Mouse (Mus musculus): ENCODE measurements around the gene Rgp1.

The Rgp1 gene

GRCm38 (mm10) chr4:43598650-43599380 lies 20.3 kb downstream of the Rgp1 start:
- DNase-seq = no peak

- DNase-seq = no peak
These were observed 21.9 kb downstream of the Rgp1 start for GRCm38 (mm10) chr4:43600195-43600934.

GRCm38 (mm10) chr4:43604099-43604498 lies 25.6 kb downstream of the Rgp1 start:
- DNase-seq = no peak

GRCm38 (mm10) chr4:43604751-43605685 lies 26.5 kb downstream of the Rgp1 start:
- no peak for DNase-seq

- no peak for DNase-seq
These were observed 34.0 kb downstream of the Rgp1 start for GRCm38 (mm10) chr4:43612534-43612933.

- no peak for DNase-seq
These were observed 34.7 kb downstream of the Rgp1 start for GRCm38 (mm10) chr4:43613060-43613730.

GRCm38 (mm10) chr4:43620146-43620778 lies 41.7 kb downstream of the Rgp1 start:
- no peak for DNase-seq

GRCm38 (mm10) chr4:43629106-43629817 lies 50.7 kb downstream of the Rgp1 start:
- DNase-seq = peak; percentile 48 to 54

- DNase-seq = peak; percentile 90 to 91
These were observed 51.6 kb downstream of the Rgp1 start for GRCm38 (mm10) chr4:43630030-43630581.

- DNase-seq = peak in 1 of 2 experiments; percentile 13
These were observed 52.1 kb downstream of the Rgp1 start for GRCm38 (mm10) chr4:43630671-43631045.

- DNase-seq = peak; percentile 65 to 78
These were observed 52.8 kb downstream of the Rgp1 start, which contains the start of gene Npr2 for GRCm38 (mm10) chr4:43631046-43631955. TSS of gene Npr2 (plus strand) at chr4:43631935.

- DNase-seq = peak; percentile 53 to 69
These were observed 53.7 kb downstream of the Rgp1 start for GRCm38 (mm10) chr4:43631956-43632920.

GRCm38 (mm10) chr4:43633296-43633695 lies 54.8 kb downstream of the Rgp1 start:
- no peak for DNase-seq

- DNase-seq = no peak
These were observed 55.2 kb downstream of the Rgp1 start for GRCm38 (mm10) chr4:43633736-43634135.

GRCm38 (mm10) chr4:43634621-43635374 lies 56.3 kb downstream of the Rgp1 start:
- DNase-seq = no peak

- no peak for DNase-seq
These were observed 58.2 kb downstream of the Rgp1 start for GRCm38 (mm10) chr4:43636751-43637150.

All from cerebellum, adult 18-20 months (tissue).